Mouse (Mus musculus): ENCODE measurements around the gene Ptpn13. TPM values are rescaled to one million over a fixed set of nuclear protein-coding genes. Genes with fewer than 3 reads are reported as not detected.

Ptpn13 gene
- polyA plus RNA-seq, 1 experiment from 2014 or later = 17.0 TPM

DNA sequence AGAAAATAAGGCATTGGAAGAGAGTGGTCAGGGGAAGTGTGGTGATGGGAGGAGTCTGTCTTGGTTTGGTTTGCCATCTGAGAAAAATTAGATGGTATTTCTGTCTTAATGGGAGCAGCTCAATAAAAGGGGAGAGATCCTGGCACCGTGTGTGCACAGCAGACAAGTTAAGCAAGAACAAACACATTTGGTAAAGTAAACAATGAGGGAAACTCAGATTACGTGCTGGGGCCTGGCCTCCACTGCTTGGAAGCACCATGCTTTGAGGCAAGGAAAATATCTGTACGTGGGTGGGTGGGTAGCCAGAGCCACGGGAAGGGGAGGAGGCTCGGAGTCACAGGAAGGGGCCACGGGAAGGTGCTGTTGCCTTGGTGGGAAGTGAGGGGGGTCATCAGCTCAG is 74.3 kb downstream of the Ptpn13 start:
- no peak overlapping the region for H3K4me2 ChIP-seq
- WGBS = 15% methylated on average over 6 of the region's 6 CpGs
- H3K4me3 ChIP-seq (replicated peaks) = no peak overlapping the region
- no peaks in the 10 kb centered on the region for H3K27me3 ChIP-seq (replicated peaks)
- ATAC-seq (ENCODE audit: insufficient read depth, low FRiP score, low read depth) = peak; percentile 91
- peak overlapping the region; percentile 68 for H3K27ac ChIP-seq
- no peak overlapping the region for H3K9ac ChIP-seq
- H3K4me1 ChIP-seq = peaks cover 12% of the 10 kb centered on the region
- no peaks in the 10 kb centered on the region for H3K36me3 ChIP-seq
- no peaks in the 10 kb centered on the region for H3K9me3 ChIP-seq

DNA sequence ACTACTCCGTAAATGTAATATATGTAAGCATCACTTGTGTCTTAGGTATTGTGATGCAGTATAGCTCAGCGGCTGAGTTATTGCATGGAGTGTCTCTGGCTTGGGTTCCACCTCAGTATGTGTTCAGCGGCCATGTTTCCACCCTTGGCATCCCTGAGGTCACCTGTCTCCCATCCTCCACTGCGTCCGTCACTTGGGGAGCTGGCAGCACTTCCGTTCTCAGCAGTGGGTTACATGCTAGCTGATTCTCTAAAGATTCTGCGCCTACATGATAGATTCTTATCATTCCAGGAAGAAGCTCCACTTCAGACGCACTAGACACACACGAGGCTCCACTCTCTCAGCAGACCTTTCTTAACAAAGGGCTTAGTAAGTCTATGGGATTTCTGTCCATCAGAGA is 76.1 kb downstream of the Ptpn13 start:
- no peak overlapping the region for H3K9ac ChIP-seq
- H3K4me1 ChIP-seq = peaks cover 12% of the 10 kb centered on the region
- ATAC-seq (ENCODE audit: insufficient read depth, low FRiP score, low read depth) = no peak
- 93% methylated on average over 9 of the region's 9 CpGs for WGBS
- no peak overlapping the region for H3K4me3 ChIP-seq (replicated peaks)
- H3K27ac ChIP-seq = no peak overlapping the region
- H3K9me3 ChIP-seq = no peaks in the 10 kb centered on the region
- no peaks in the 10 kb centered on the region for H3K36me3 ChIP-seq
- no peak overlapping the region for H3K4me2 ChIP-seq
- no peaks in the 10 kb centered on the region for H3K27me3 ChIP-seq (replicated peaks)

DNA sequence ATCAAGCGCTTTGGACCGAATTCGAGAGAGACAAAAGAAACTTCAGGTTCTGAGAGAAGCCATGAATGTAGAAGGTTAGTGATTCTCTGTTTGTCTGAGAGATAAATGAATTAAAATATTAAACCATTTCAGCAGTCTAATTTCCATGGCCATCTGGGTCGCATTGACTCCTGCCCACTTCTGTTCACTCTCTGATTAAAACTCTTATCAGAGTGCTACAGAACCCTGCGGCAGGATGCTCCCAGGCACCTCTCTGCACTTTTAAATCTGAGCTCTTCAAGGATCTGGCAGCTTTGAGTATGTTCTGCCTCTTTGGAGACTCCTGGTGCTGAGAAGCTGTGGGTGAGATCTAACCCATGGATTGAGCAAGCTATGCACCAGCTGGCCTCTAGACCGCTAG is 76.8 kb downstream of the Ptpn13 start:
- Histone ChIP-seq H3K4me1 (peaks cover 12% of the 10 kb centered on the region), H3K36me3 (no peaks in the 10 kb centered on the region), H3K9me3 (no peaks in the 10 kb centered on the region), H3K27me3 (replicated peaks) (no peaks in the 10 kb centered on the region), H3K4me2 (no peak overlapping the region), H3K4me3 (replicated peaks) (no peak overlapping the region), H3K27ac (no peak overlapping the region), H3K9ac (no peak overlapping the region)
- ATAC-seq (ENCODE audit: insufficient read depth, low FRiP score, low read depth) = no peak
- WGBS = 90% methylated on average over 6 of the region's 6 CpGs

DNA sequence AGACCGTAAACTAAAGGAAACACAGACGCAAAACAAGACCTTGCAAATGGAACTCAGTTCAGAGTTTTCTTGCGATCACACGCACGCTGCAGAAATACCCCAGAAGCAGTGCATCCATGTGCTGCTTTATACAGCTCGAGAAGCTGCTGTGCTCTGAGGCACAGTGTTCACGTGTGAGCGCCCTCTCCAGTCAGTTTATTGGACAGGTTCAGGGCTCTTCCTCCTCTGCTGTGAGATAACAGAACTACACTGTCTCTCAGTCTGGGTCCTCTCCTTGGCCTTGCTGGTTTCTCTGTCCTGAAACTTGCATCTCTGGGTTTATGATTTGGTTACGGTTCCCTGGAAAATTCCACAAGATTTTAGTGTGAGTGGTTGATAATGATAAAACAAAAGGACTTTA is 88.2 kb downstream of the Ptpn13 start:
- Histone ChIP-seq H3K27ac (no peak overlapping the region), H3K27me3 (replicated peaks) (no peaks in the 10 kb centered on the region), H3K4me3 (replicated peaks) (no peak overlapping the region), H3K9me3 (no peaks in the 10 kb centered on the region), H3K36me3 (no peaks in the 10 kb centered on the region), H3K4me1 (no peaks in the 10 kb centered on the region), H3K4me2 (no peak overlapping the region), H3K9ac (no peak overlapping the region)
- WGBS = 81% methylated on average over 9 of the region's 9 CpGs
- ATAC-seq (ENCODE audit: insufficient read depth, low FRiP score, low read depth) = no peak

DNA sequence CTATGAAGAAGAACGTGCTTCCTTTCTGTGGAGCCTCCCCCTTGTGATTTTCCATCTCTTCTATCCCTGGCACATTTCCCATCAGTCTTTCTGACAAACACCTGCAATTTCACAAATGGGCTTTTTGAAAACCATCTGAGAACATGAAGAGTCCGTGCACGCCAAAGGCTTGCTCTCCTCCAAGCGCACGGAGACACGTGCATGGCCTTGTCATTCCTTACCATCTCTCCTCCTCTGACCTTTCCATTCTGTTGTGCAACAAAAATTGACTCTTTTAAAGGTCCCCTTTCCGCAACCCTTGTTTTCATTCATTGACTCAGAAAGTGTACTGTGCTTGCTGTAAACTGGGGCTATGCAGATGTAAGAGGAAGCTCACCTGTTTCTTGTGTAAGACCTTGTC is 89.4 kb downstream of the Ptpn13 start:
- 80% methylated on average over 7 of the region's 7 CpGs for WGBS
- Histone ChIP-seq H3K27me3 (replicated peaks) (no peaks in the 10 kb centered on the region), H3K36me3 (no peaks in the 10 kb centered on the region), H3K27ac (no peak overlapping the region), H3K9me3 (no peaks in the 10 kb centered on the region), H3K4me2 (no peak overlapping the region), H3K4me1 (peaks cover 5% of the 10 kb centered on the region; the same call in 1 of the 2 replicates), H3K4me3 (replicated peaks) (no peak overlapping the region), H3K9ac (no peak overlapping the region)
- ATAC-seq (ENCODE audit: insufficient read depth, low FRiP score, low read depth) = no peak

DNA sequence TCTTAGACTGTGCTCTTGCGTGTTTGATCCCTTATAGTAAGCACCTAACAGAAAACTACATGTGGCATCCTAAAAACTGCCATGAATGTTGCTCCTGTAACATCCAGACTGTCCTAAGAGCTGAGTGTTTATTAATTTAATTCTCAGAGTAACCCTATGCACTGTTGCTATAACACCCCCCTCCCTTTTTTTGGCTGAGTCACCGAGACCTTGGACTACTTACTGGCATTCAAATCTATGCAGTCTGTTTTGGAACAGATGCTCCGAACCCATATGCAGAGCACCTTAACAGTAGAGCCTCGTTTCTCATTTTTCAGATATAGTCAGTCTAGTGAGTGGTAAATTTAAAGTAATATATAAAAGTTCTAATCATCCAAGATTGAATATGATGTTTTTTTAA is 90.9 kb downstream of the Ptpn13 start:
- Histone ChIP-seq H3K4me3 (replicated peaks) (no peak overlapping the region), H3K4me2 (no peak overlapping the region), H3K36me3 (no peaks in the 10 kb centered on the region), H3K4me1 (peaks cover 5% of the 10 kb centered on the region; the same call in 1 of the 2 replicates), H3K9me3 (no peaks in the 10 kb centered on the region), H3K9ac (no peak overlapping the region), H3K27me3 (replicated peaks) (no peaks in the 10 kb centered on the region), H3K27ac (no peak overlapping the region)
- no peak for ATAC-seq (ENCODE audit: insufficient read depth, low FRiP score, low read depth)
- WGBS = 77% methylated on average over 4 of the region's 4 CpGs

DNA sequence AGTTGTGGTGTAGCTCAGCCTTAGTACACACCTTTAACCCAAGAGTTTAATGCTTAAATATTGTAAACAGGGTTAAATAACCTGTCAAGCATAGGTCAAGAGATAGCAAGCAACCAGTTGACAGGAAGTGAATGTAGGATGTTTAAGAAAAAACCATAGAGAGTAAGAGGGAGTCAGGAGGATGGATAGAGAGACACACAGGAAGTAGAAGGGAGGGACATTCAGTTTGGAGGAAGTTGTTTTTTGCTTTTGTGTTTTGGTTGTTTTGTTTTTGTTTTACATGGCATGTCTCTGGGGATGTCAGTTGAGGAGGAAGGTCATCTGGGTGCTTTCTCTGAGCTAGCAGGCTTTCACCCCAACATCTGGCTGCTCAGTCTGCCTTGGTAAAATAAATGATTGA is 91.6 kb downstream of the Ptpn13 start:
- Histone ChIP-seq H3K4me3 (replicated peaks) (no peak overlapping the region), H3K27ac (no peak overlapping the region), H3K9ac (no peak overlapping the region), H3K4me2 (no peak overlapping the region), H3K4me1 (peaks cover 5% of the 10 kb centered on the region; the same call in 1 of the 2 replicates), H3K9me3 (no peaks in the 10 kb centered on the region), H3K36me3 (no peaks in the 10 kb centered on the region), H3K27me3 (replicated peaks) (no peaks in the 10 kb centered on the region)
- no peak for ATAC-seq (ENCODE audit: insufficient read depth, low FRiP score, low read depth)

DNA sequence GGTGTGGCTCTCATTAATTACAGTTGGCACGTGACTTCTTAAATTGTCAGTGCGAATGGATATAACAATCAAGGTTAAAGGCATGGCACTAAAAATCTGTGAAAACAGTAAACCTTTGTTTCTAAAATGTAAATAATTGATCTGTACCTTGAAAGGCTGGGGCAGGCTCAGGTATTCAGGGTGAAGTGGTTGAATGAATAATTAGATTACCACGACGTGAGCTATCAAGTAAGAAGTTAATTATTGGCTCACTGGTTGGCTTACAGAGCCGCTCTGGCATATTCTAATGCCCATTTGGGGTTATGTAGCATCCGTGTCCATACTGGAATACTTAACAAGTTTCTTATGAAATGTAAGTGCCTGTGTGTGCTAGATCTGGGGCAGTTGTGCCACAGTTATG is 92.6 kb downstream of the Ptpn13 start:
- H3K36me3 ChIP-seq = no peaks in the 10 kb centered on the region
- H3K4me1 ChIP-seq = peaks cover 5% of the 10 kb centered on the region; the same call in 1 of the 2 replicates
- ATAC-seq (ENCODE audit: insufficient read depth, low FRiP score, low read depth) = peak; percentile 32; the same call in 1 of the 2 replicates
- no peaks in the 10 kb centered on the region for H3K27me3 ChIP-seq (replicated peaks)
- H3K9me3 ChIP-seq = no peaks in the 10 kb centered on the region
- no peak overlapping the region for H3K4me3 ChIP-seq (replicated peaks)
- WGBS = 55% methylated on average over 6 of the region's 6 CpGs
- H3K4me2 ChIP-seq = no peak overlapping the region
- H3K9ac ChIP-seq = no peak overlapping the region
- H3K27ac ChIP-seq = no peak overlapping the region

DNA sequence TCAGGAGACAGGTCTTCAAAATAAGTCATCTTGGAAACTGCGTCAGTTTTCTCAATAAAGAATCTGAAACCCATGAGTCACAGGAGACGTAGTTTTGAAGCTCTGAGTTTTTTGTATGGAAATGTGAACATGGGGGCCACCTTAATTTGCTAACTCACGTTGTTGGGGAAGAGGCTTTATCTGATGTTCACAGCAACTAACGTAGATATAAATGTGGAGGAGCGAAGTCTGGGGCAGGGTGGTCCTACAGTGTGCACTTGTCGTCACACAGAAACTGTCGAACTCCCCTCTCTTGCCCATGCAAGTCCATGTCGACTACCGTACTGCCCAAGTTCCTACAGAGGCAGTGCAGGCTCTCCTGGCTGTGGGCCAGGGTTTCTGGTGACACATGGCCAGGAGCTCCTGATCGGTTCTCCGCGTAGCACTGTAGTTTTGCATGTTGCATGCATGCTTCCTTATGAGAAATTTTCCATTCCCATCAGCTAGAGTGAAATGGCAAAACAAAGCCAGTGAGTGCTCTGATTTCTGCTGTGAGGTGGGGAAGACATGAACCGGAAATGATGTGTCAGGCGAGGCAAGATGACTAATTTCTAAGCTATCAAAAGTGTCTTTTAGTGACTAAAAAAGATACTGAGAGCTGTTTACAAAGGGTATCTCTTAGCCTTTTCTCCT is 93.9 kb downstream of the Ptpn13 start:
- no peaks in the 10 kb centered on the region for H3K36me3 ChIP-seq
- 71% methylated on average over 14 of the region's 14 CpGs for WGBS
- H3K9ac ChIP-seq = no peak overlapping the region
- H3K27me3 ChIP-seq (replicated peaks) = no peaks in the 10 kb centered on the region
- no peak overlapping the region for H3K4me3 ChIP-seq (replicated peaks)
- no peak for ATAC-seq (ENCODE audit: insufficient read depth, low FRiP score, low read depth)
- H3K4me1 ChIP-seq = peaks cover 5% of the 10 kb centered on the region; the same call in 1 of the 2 replicates
- no peak overlapping the region for H3K4me2 ChIP-seq
- no peaks in the 10 kb centered on the region for H3K9me3 ChIP-seq
- no peak overlapping the region for H3K27ac ChIP-seq

DNA sequence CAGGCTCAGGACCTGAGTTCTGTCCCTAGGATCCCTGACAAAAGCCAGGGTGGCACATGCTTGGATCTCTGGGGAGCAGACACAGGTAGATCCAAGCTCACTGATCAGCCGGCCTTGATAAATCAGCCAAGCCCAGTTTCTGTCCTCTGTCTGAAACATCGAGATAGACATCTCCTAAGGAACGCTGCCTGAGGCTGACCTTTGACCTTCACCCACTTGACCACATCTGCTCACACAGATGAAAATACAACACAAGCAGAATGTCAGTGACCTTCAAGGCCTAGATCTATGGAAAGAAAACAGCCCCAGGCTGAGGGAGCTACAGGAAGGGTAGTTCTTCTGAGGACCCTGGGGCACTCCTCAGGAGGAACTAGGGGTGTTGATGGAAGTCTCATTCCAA is 97.4 kb downstream of the Ptpn13 start:
- no peaks in the 10 kb centered on the region for H3K36me3 ChIP-seq
- no peaks in the 10 kb centered on the region for H3K27me3 ChIP-seq (replicated peaks)
- H3K9me3 ChIP-seq = no peaks in the 10 kb centered on the region
- peaks cover 5% of the 10 kb centered on the region; the same call in 1 of the 2 replicates for H3K4me1 ChIP-seq
- 43% methylated on average over 3 of the region's 3 CpGs for WGBS
- H3K4me2 ChIP-seq = no peak overlapping the region
- ATAC-seq (ENCODE audit: insufficient read depth, low FRiP score, low read depth) = no peak
- H3K4me3 ChIP-seq (replicated peaks) = no peak overlapping the region
- H3K27ac ChIP-seq = no peak overlapping the region
- no peak overlapping the region for H3K9ac ChIP-seq

DNA sequence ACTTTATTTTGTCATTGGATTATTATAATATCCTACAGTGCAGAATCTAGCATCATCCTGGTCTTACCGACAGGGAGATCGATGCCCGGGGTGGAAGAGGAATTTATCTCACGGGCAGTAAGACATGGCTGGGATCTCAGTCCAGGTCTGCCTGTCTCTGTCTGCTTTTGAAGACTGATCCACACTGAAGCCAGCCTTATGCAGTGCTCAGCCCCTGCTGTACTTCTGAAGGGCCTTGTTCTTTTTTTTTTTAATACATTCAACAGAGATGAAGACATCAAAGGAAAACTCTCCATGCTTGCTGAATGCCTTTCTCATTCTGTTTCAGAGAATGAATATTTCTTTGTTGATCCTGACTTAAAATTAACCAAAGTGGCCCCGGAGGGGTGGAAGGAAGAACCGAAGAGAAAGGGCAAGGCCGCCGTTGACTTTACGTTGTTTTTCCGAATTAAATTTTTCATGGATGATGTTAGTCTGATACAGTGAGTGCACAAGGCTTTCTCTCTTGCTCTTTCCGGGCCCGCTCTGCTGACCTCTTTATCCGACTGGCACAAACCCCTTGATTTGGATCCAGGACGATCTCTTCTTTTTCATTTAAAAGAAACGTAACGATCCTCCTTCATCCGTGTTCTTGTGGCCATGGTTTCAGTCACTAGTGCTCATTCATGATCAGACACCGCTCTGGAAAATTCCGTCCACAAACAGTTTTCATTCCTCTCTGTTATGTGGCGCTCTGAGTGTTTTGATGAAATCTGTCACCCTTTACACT is 101.9 kb downstream of the Ptpn13 start:
- H3K9ac ChIP-seq = no peak overlapping the region
- H3K4me2 ChIP-seq = no peak overlapping the region
- ATAC-seq (ENCODE audit: insufficient read depth, low FRiP score, low read depth) = no peak
- no peak overlapping the region for H3K27ac ChIP-seq
- WGBS = 86% methylated on average over 20 of the region's 20 CpGs
- no peak overlapping the region for H3K4me3 ChIP-seq (replicated peaks)
- no peaks in the 10 kb centered on the region for H3K4me1 ChIP-seq
- H3K27me3 ChIP-seq (replicated peaks) = no peaks in the 10 kb centered on the region
- no peaks in the 10 kb centered on the region for H3K9me3 ChIP-seq
- H3K36me3 ChIP-seq = 0 out of 2 replicates have a peak, but pooled peaks cover 7% of the 10 kb centered on the region

DNA sequence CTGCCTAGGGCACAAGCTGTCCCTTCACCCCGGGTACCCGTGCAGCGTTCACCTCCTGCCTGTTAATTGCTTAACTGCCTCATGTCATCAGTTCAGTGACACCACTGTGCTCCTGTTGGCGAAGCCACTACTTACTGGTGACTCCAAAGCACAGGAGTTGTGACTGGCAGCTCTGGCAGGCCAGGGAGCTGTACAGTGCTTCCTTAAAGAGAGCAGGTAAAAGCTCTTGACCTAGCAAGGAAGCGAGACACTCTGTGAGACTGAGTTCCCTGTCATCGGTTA is 102.4 kb downstream of the Ptpn13 start:
- WGBS = 85% methylated on average over 6 of the region's 6 CpGs
- Histone ChIP-seq H3K4me3 (replicated peaks) (no peak overlapping the region), H3K4me2 (no peak overlapping the region), H3K27me3 (replicated peaks) (no peaks in the 10 kb centered on the region), H3K9me3 (no peaks in the 10 kb centered on the region), H3K27ac (no peak overlapping the region), H3K36me3 (0 out of 2 replicates have a peak, but pooled peaks cover 7% of the 10 kb centered on the region), H3K9ac (no peak overlapping the region), H3K4me1 (no peaks in the 10 kb centered on the region)
- no peak for ATAC-seq (ENCODE audit: insufficient read depth, low FRiP score, low read depth)

Measured in stomach, embryonic 15.5 days (tissue).